Mouse (Mus musculus) erythroblast, embryonic 14.5 days (primary cell): ENCODE results near the gene Flt3l.

Experiments used
- GATA1 ChIP-seq: IDR thresholded peaks from 2 replicates; pipeline ENCODE4 v1.6.1; 2012; ENCODE audit warnings: low read length, inconsistent platforms, mixed read lengths
- TAL1 ChIP-seq: IDR thresholded peaks from 3 replicates; pipeline ENCODE4 v1.6.1; 2012; ENCODE audit warnings: low read length, inconsistent platforms, mixed read lengths

DNA sequence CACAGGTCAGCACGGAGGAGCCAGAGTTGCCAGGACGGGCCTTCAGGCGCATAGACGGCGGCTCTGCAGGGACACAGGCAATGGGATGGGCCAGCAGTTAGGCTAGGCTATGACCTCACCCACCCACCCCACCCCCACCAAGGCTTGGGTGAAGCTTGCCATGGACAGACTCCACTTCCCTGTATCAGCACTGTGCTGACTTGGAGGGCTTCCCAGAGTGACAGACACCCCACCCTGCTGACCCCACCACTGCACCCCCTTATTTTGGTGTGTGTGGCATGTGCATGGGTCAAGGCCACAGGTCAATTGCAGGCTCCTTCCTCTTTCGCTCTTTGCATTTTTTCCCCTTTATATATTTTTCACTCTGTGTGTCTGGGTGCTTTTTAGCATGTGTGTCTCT lies 40.9 kb downstream of the Flt3l start:
- no peak for TF ChIP-seq GATA1
- no peak for TF ChIP-seq TAL1
